Mouse (Mus musculus): Measurements from ENCODE around the gene Khsrp.

- TF ChIP-seq GATA1 (IDR thresholded peaks at IDR 0.05; ENCODE audit: low read length) (no peak), TAL1 (IDR thresholded peaks at IDR 0.05; ENCODE audit: low read length) (no peak)
Observed at GRCm38 (mm10) chr17:57078336-57078735, 47.0 kb upstream of the Khsrp start, which contains the start of gene Dennd1c.

Data from erythroblast, embryonic 14.5 days (primary cell).